Mouse (Mus musculus): Measurements from ENCODE around the gene Slc47a2. TPM values are rescaled to one million over a fixed set of nuclear protein-coding genes. Genes with fewer than 3 reads are reported as not detected.
A peak's percentile ranks its signal among the peaks of the same experiment; 100 is the strongest.

Slc47a2 gene
- polyA plus RNA-seq, 1 experiment from 2014 or later: not detected

DNA sequence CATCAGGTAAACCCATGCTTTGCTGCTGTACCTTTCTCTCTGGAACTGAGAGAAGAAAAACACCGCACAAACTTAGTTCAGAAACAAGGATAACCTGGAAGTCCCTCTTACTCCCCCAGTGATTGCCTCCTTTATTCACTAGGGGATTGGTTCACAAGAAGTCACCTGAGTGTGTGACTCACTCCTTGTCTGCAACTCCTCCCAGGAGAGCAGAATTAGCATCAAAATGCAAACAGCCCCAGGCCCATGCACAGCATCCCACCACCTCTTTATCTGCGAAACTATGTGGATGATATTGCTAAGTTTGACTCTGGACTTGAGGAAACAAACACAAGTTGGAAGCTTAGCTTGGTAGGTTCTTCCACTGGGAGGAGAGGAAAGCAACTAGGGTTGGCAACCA, 45.3 kb downstream of the Slc47a2 start:
- H3K4me3 ChIP-seq: no peak overlapping the region
- H3K27me3 ChIP-seq (replicated peaks; ENCODE audit: low read depth, poor library complexity, severe bottlenecking): 0 out of 2 replicates have a peak, but pooled peaks cover 2% of the 10 kb centered on the region
- 75% methylated on average over 2 of the region's 2 CpGs for WGBS
- H3K27ac ChIP-seq (replicated peaks): no peak overlapping the region
- H3K9me3 ChIP-seq: no peaks in the 10 kb centered on the region
- DNase-seq (ENCODE audit: low spot score): no peak
- H3K36me3 ChIP-seq (replicated peaks): no peaks in the 10 kb centered on the region
- peaks cover 13% of the 10 kb centered on the region for H3K4me1 ChIP-seq

- DNase-seq (ENCODE audit: low spot score): no peak
- WGBS: 63% methylated on average over 1 of the region's 1 CpGs
- Histone ChIP-seq H3K27ac (replicated peaks) (no peak overlapping the region), H3K36me3 (replicated peaks) (no peaks in the 10 kb centered on the region), H3K9me3 (no peaks in the 10 kb centered on the region), H3K27me3 (replicated peaks; ENCODE audit: low read depth, poor library complexity, severe bottlenecking) (0 out of 2 replicates have a peak, but pooled peaks cover 2% of the 10 kb centered on the region), H3K4me1 (peaks cover 13% of the 10 kb centered on the region), H3K4me3 (no peak overlapping the region)
Observed at GRCm38 (mm10) chr11:61296556-61296955, 46.1 kb downstream of the Slc47a2 start.

- WGBS: 87% methylated on average over 2 of the region's 2 CpGs
- 0 out of 2 replicates have a peak, but pooled peaks cover 2% of the 10 kb centered on the region for H3K27me3 ChIP-seq (replicated peaks; ENCODE audit: low read depth, poor library complexity, severe bottlenecking)
Observed at GRCm38 (mm10) chr11:61295556-61295955, 47.1 kb downstream of the Slc47a2 start.

DNA sequence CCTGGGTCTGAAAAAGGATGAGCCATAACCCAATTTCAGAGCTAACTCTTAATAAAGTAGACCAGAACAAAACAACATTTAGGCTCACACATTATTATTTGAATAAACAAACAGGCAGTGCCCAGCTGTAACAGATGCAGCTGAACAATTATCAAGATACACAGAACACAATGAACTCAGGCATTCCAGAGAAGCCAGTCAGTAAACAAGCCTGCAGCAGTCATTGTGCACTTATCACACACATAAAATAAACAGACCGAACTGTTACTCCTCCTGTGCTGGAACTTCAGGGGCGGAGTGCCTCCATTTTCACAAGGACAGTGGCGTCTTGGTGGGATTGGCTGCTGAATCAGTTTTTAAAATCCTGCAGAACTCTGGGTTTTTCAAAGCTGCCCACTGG, 48.2 kb downstream of the Slc47a2 start:
- DNase-seq (ENCODE audit: low spot score): no peak
- H3K27me3 ChIP-seq (replicated peaks; ENCODE audit: low read depth, poor library complexity, severe bottlenecking): no peaks in the 10 kb centered on the region
- H3K9me3 ChIP-seq: no peaks in the 10 kb centered on the region
- no peaks in the 10 kb centered on the region for H3K36me3 ChIP-seq (replicated peaks)
- H3K27ac ChIP-seq (replicated peaks): no peak overlapping the region
- H3K4me1 ChIP-seq: 0 out of 2 replicates have a peak, but pooled peaks cover 3% of the 10 kb centered on the region
- WGBS: 78% methylated on average over 3 of the region's 3 CpGs
- no peak overlapping the region for H3K4me3 ChIP-seq

More at GRCm38 (mm10) chr11:61295556-61295955, 47.1 kb downstream of the Slc47a2 start:
- Histone ChIP-seq H3K36me3 (replicated peaks) (no peaks in the 10 kb centered on the region), H3K27ac (replicated peaks) (no peak overlapping the region), H3K4me1 (peaks cover 8% of the 10 kb centered on the region), H3K4me3 (no peak overlapping the region), H3K9me3 (no peaks in the 10 kb centered on the region)
- no peak for DNase-seq (ENCODE audit: low spot score)

DNA sequence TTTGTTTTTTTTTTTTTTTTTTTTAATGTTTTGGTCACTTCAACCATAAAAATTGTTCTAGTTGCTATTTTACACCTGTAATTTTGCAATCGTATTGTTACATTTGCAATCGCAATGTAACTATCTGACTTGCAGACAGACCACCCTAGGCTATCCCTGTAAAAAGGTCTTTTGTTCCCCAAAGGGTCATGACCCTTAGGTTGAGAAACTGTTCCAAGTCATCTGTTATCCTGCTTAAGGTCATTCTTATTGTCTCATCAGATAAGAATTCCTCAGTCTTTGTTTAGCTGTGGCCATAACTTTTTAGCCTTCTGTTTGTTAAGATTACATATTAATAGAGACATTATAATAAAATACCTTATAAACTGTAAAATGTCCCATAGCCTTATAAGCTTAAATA, 49.4 kb downstream of the Slc47a2 start:
- Histone ChIP-seq H3K4me3 (no peak overlapping the region), H3K36me3 (replicated peaks) (no peaks in the 10 kb centered on the region), H3K9me3 (no peaks in the 10 kb centered on the region), H3K27ac (replicated peaks) (no peak overlapping the region), H3K27me3 (replicated peaks; ENCODE audit: low read depth, poor library complexity, severe bottlenecking) (no peaks in the 10 kb centered on the region), H3K4me1 (0 out of 2 replicates have a peak, but pooled peaks cover 3% of the 10 kb centered on the region)
- DNase-seq (ENCODE audit: low spot score): no peak
- 34% methylated on average over 2 of the region's 2 CpGs for WGBS

GRCm38 (mm10) chr11:61284323-61284722, 58.3 kb downstream of the Slc47a2 start:
- H3K27ac ChIP-seq (replicated peaks): no peak overlapping the region
- H3K36me3 ChIP-seq (replicated peaks): no peaks in the 10 kb centered on the region
- no peaks in the 10 kb centered on the region for H3K27me3 ChIP-seq (replicated peaks; ENCODE audit: low read depth, poor library complexity, severe bottlenecking)
- peak; percentile 13 for DNase-seq (ENCODE audit: low spot score)
- H3K4me1 ChIP-seq: peaks cover 3% of the 10 kb centered on the region; the same call in 1 of the 2 replicates
- 62% methylated on average over 6 of the region's 6 CpGs for WGBS
- H3K4me3 ChIP-seq: no peak overlapping the region
- no peaks in the 10 kb centered on the region for H3K9me3 ChIP-seq

DNA sequence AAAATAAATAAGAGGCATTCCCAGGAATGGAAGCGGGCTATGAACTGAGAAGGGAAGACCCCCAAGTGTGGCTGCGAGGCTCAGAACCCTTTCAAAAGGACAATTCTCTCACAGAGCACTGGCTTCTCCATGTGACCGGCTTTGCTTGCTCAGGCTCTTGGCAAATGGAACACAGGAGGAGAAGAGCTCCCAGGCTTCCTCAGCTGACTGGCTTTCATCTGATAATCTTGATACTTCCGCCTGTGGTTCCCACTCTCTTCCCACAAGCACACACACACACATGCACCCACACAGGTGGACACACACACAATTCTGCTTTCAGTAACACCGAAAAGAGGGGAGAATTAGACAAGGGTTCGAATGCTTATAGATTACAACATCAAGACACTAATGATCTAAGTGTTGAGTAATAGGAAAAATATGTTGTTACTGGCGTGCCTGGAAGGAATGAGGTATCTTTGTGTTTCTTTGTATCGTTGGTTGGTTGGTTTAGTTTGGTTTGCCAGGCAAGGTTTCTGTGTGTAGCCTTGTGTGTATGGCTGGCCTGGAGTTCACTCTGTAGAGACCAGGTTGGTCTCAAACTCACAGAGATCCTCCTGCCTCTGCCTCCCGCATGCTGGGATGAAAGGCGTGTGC, 59.1 kb downstream of the Slc47a2 start:
- 86% methylated on average over 10 of the region's 10 CpGs for WGBS

GRCm38 (mm10) chr11:61278445-61279077, 64.1 kb downstream of the Slc47a2 start:
- DNase-seq (ENCODE audit: low spot score): no peak
- H3K9me3 ChIP-seq: no peaks in the 10 kb centered on the region
- WGBS: 87% methylated on average over 8 of the region's 8 CpGs
- H3K4me3 ChIP-seq: no peak overlapping the region
- no peak overlapping the region for H3K27ac ChIP-seq (replicated peaks)
- H3K4me1 ChIP-seq: no peaks in the 10 kb centered on the region
- no peaks in the 10 kb centered on the region for H3K36me3 ChIP-seq (replicated peaks)
- no peaks in the 10 kb centered on the region for H3K27me3 ChIP-seq (replicated peaks; ENCODE audit: low read depth, poor library complexity, severe bottlenecking)

More for the DNA sequence above, 59.1 kb downstream of the Slc47a2 start:
- H3K9me3 ChIP-seq: no peaks in the 10 kb centered on the region
- H3K4me3 ChIP-seq: no peak overlapping the region
- H3K27ac ChIP-seq (replicated peaks): no peak overlapping the region
- H3K27me3 ChIP-seq (replicated peaks; ENCODE audit: low read depth, poor library complexity, severe bottlenecking): no peaks in the 10 kb centered on the region
- H3K36me3 ChIP-seq (replicated peaks): no peaks in the 10 kb centered on the region
- no peak for DNase-seq (ENCODE audit: low spot score)
- H3K4me1 ChIP-seq: peaks cover 3% of the 10 kb centered on the region; the same call in 1 of the 2 replicates

DNA sequence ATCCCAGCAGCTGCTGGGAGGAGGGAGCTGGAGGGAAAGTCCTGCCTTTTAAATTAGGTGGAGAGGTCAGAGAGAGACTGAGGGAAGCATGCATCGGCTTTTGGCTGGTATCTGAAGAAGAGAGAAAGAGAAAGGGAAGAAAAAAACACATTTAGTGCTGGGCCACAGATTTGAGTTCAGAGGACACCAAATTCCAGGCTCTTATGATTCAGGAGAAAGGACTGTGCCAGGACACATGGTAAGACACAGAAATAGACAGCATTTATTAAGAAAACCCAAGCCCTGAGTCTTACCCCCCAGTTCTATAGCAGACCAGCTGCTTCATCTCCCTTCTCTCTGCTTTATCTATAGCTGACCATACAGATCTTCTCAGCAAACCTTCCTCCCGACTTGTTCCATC, 64.7 kb downstream of the Slc47a2 start:
- 82% methylated on average over 2 of the region's 2 CpGs for WGBS
- no peaks in the 10 kb centered on the region for H3K27me3 ChIP-seq (replicated peaks; ENCODE audit: low read depth, poor library complexity, severe bottlenecking)
- no peak overlapping the region for H3K27ac ChIP-seq (replicated peaks)
- no peaks in the 10 kb centered on the region for H3K36me3 ChIP-seq (replicated peaks)
- no peaks in the 10 kb centered on the region for H3K9me3 ChIP-seq
- no peak overlapping the region for H3K4me3 ChIP-seq
- DNase-seq (ENCODE audit: low spot score): no peak
- no peaks in the 10 kb centered on the region for H3K4me1 ChIP-seq

GRCm38 (mm10) chr11:61276482-61276881, 66.2 kb downstream of the Slc47a2 start:
- no peak overlapping the region for H3K4me3 ChIP-seq
- no peak overlapping the region for H3K27ac ChIP-seq (replicated peaks)
- WGBS: 83% methylated on average over 3 of the region's 3 CpGs
- no peaks in the 10 kb centered on the region for H3K4me1 ChIP-seq
- H3K9me3 ChIP-seq: no peaks in the 10 kb centered on the region
- DNase-seq (ENCODE audit: low spot score): no peak
- no peaks in the 10 kb centered on the region for H3K27me3 ChIP-seq (replicated peaks; ENCODE audit: low read depth, poor library complexity, severe bottlenecking)
- no peaks in the 10 kb centered on the region for H3K36me3 ChIP-seq (replicated peaks)

DNA sequence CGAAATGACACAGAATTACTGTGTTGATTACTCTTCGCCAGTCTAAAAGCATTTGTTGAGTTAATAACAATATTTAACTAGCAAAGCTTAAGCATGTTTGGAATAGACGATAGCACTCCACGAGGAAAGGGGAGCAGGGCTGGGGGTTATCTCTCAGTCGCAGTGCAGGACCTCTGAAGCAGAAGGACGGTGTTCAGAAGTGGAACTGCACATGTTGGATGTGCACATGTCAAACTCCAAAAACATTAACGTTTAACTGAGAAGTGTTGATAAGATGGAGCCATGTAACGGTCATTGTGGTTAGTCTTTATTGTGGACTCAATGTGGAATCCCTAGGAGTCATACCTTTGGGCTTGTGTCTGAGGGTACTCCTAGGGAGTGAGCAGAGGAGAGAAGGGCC, 67.6 kb downstream of the Slc47a2 start:
- 78% methylated on average over 8 of the region's 8 CpGs for WGBS
- Histone ChIP-seq H3K4me1 (no peaks in the 10 kb centered on the region), H3K27me3 (replicated peaks; ENCODE audit: low read depth, poor library complexity, severe bottlenecking) (peaks cover 3% of the 10 kb centered on the region; the same call in 1 of the 2 replicates), H3K4me3 (no peak overlapping the region), H3K27ac (replicated peaks) (no peak overlapping the region), H3K36me3 (replicated peaks) (no peaks in the 10 kb centered on the region), H3K9me3 (no peaks in the 10 kb centered on the region)
- no peak for DNase-seq (ENCODE audit: low spot score)

DNA sequence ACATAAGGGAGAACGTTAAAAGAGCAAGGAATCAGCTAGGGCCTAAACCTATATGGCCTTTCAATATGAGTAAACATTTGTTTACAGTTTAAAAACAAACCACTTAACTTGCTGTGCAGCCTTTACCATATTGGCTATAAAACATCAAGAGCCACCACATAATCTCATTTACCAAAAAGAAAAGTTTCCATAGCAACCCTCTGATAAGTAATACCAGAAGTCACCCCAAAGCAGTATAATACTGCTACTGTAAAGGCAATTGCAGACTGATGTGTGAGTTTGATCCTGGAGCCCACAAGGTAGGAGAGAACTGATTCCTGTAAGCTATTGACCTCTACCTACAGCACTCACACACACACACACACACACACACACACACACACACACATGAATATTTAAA, 68.2 kb downstream of the Slc47a2 start:
- DNase-seq (ENCODE audit: low spot score): no peak
- 75% methylated on average over 1 of the region's 1 CpGs for WGBS
- Histone ChIP-seq H3K27me3 (replicated peaks; ENCODE audit: low read depth, poor library complexity, severe bottlenecking) (peaks cover 9% of the 10 kb centered on the region; the same call in 1 of the 2 replicates), H3K9me3 (no peaks in the 10 kb centered on the region), H3K27ac (replicated peaks) (no peak overlapping the region), H3K36me3 (replicated peaks) (no peaks in the 10 kb centered on the region), H3K4me1 (no peaks in the 10 kb centered on the region), H3K4me3 (no peak overlapping the region)

- no peak overlapping the region for H3K27ac ChIP-seq (replicated peaks)
- WGBS: 83% methylated on average over 2 of the region's 2 CpGs
Observed at GRCm38 (mm10) chr11:61273928-61274327, 68.7 kb downstream of the Slc47a2 start.

More at GRCm38 (mm10) chr11:61273928-61274327, 68.7 kb downstream of the Slc47a2 start:
- peaks cover 14% of the 10 kb centered on the region for H3K27me3 ChIP-seq (replicated peaks; ENCODE audit: low read depth, poor library complexity, severe bottlenecking)
- DNase-seq (ENCODE audit: low spot score): no peak
- H3K4me3 ChIP-seq: no peak overlapping the region
- H3K36me3 ChIP-seq (replicated peaks): no peaks in the 10 kb centered on the region
- no peaks in the 10 kb centered on the region for H3K4me1 ChIP-seq
- no peaks in the 10 kb centered on the region for H3K9me3 ChIP-seq

Data from embryonic facial prominence, embryonic 10.5 days (tissue).